Mouse (Mus musculus) G1E (cell line): Measurements from ENCODE around the gene Zkscan5. TPM values are rescaled to one million over a fixed set of nuclear protein-coding genes. Genes with fewer than 3 reads are reported as not detected.
A peak's percentile ranks its signal among the peaks of the same experiment; 100 is the strongest.

Experiments used
- ATAC-seq: 2 replicates; pipeline ENCODE4 v1.8.0; 2016; ENCODE audit warnings: mild to moderate bottlenecking; ENCODE audit not compliant: insufficient number of reproducible peaks, poor library complexity, low FRiP score, severe bottlenecking; ENCODE audit errors: extremely low read depth
- DNase-seq: peaks from one replicate; pipeline ENCODE4 v3.0.0; 2012; ENCODE audit warnings: low spot score
- H3K27me3 ChIP-seq: 2 replicates; pipeline ENCODE4 v1.6.1; 2012; ENCODE audit warnings: mild to moderate bottlenecking, low read length, inconsistent platforms; ENCODE audit not compliant: insufficient read depth
- H3K36me3 ChIP-seq: replicated peaks from 2 replicates; pipeline ENCODE3; 2012; ENCODE audit warnings: mild to moderate bottlenecking, inconsistent platforms
- H3K4me1 ChIP-seq: 2 replicates; pipeline ENCODE4 v1.6.1; 2012; ENCODE audit warnings: low read depth, low read length, inconsistent platforms, mixed read lengths; ENCODE audit not compliant: insufficient read depth
- H3K4me3 ChIP-seq: 2 replicates; pipeline ENCODE4 v1.5.1; 2012; ENCODE audit warnings: low read depth, mild to moderate bottlenecking, inconsistent platforms, low read length, moderate library complexity, mixed read lengths
- H3K9me3 ChIP-seq: replicated peaks from 2 replicates; pipeline ENCODE4 v1.6.1; 2012; ENCODE audit warnings: inconsistent platforms
- CTCF ChIP-seq: IDR thresholded peaks from 2 replicates; pipeline ENCODE4 v1.5.1; 2012; ENCODE audit warnings: low read depth, low read length, inconsistent platforms, mixed read lengths
- GATA1 ChIP-seq: IDR thresholded peaks from 2 replicates; pipeline ENCODE4 v1.6.1; 2012; ENCODE audit warnings: borderline replicate concordance, low read length, inconsistent platforms, mixed read lengths
- GATA2 ChIP-seq: IDR thresholded peaks from 2 replicates; pipeline ENCODE4 v1.6.1; 2012; ENCODE audit warnings: low read depth, low read length, inconsistent platforms, borderline replicate concordance
- POLR2AphosphoS5 ChIP-seq: IDR thresholded peaks from 2 replicates; pipeline ENCODE4 v1.6.1; 2012; ENCODE audit warnings: low read depth, low read length, inconsistent platforms; ENCODE audit not compliant: insufficient replicate concordance
- TAL1 ChIP-seq: conservative IDR thresholded peaks from 2 replicates; pipeline ENCODE4 v1.6.1; 2012; ENCODE audit warnings: low read depth, low read length, inconsistent platforms, mixed read lengths
- polyA plus RNA-seq: library from polyadenylated mRNA; stranded (reverse); fragments of >175 nt; gene quantifications from 2 replicates; pipeline ENCODE4 v1.2.3, GENCODE M21; 2012
- total RNA-seq, 2 experiments: library from RNA; stranded (forward) in 1 of 2; stranded (reverse) in 1 of 2; fragments of 200-1000 nt in 1 of 2; fragments of >200 nt in 1 of 2; fragmentation: Nextera tagmentation in 1 of 2; gene quantifications; 2 replicates each; pipeline ENCODE4 v1.2.3; 2014 to 2017

Zkscan5 gene
- total and polyA plus RNA-seq, 3 experiments, result 2.8 to 14.6 (median 9.2) TPM

GRCm38 (mm10) chr5:145231893-145232411 is 27.6 kb downstream of the Zkscan5 start:
- DNase-seq (no peak), ATAC-seq (no peak)
- Histone ChIP-seq H3K9me3 (no peaks in the 10 kb centered on the region), H3K27me3 (no peaks in the 10 kb centered on the region), H3K36me3 (peaks cover 40% of the 10 kb centered on the region), H3K4me3 (peak overlapping the region; percentile 98), H3K4me1 (peaks cover 46% of the 10 kb centered on the region)
- TF ChIP-seq CTCF (no peak), POLR2AphosphoS5 (no peak), GATA1 (no peak), TAL1 (no peak), GATA2 (no peak)

DNA sequence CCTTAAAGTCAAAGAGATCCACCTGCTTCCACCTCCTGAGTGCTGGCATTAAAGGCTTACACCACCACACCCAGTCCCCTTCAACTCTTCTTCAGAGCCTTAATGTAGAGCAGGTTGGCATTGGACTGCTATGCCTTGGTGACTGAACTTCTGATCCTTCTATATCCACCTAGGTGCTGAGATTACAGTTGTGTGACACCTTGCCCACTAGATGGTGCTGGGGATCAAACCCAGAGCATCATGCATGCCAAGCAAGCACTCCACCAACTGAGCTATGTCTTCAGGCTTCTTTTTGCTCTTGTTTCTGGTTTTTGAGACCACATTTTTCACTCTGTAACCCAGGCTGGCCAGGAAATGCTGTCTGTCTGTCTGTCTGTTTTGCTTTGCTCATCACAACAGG is 30.3 kb downstream of the Zkscan5 start:
- Histone ChIP-seq H3K4me3 (no peak overlapping the region), H3K9me3 (no peaks in the 10 kb centered on the region), H3K4me1 (peaks cover 41% of the 10 kb centered on the region), H3K36me3 (peaks cover 66% of the 10 kb centered on the region), H3K27me3 (no peaks in the 10 kb centered on the region)
- TF ChIP-seq GATA2, result no peak
- TF ChIP-seq POLR2AphosphoS5, result no peak
- no peak for TF ChIP-seq TAL1
- 0 out of 2 replicates have a peak, but pooled peaks have one; percentile 23 for TF ChIP-seq CTCF
- DNase-seq (no peak), ATAC-seq (no peak)

DNA sequence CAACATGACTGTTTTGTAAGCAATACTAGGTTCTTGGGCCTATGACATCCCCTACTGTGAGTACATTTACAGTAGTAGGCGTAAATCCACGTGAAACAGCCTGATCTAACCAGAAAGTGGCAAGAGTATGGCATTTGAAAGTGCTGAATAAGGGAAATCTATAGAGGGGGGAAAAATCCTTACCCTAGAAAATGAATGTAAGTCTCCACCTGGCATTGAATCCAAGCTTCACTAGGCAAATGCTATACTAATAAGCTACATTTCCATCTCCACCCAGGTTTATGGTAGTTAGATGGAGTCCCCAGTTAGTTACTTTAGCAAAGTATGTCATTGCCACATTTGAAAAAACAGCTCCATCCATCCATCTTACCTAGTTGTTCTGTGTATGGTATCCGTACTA is 45.2 kb downstream of the Zkscan5 start:
- Histone ChIP-seq H3K4me3 (no peak overlapping the region), H3K36me3 (peaks cover 79% of the 10 kb centered on the region), H3K27me3 (no peaks in the 10 kb centered on the region), H3K9me3 (no peaks in the 10 kb centered on the region), H3K4me1 (no peaks in the 10 kb centered on the region)
- ATAC-seq (no peak), DNase-seq (no peak)
- TF ChIP-seq GATA2, result no peak
- no peak for TF ChIP-seq POLR2AphosphoS5
- no peak for TF ChIP-seq TAL1
- TF ChIP-seq GATA1, result no peak
- no peak for TF ChIP-seq CTCF

Other genes starting within 250 kb of the Zkscan5 start
- 1.3 and 1.7 TPM in 2 replicates for gene Smurf1, start 238.7 kb upstream of the Zkscan5 start, total RNA-seq (2014; fragmentation: Nextera tagmentation)
- gene Smurf1, start 238.7 kb upstream of the Zkscan5 start, total RNA-seq (2017), result 1.9 and 4.1 TPM in 2 replicates
- gene Smurf1, start 238.7 kb upstream of the Zkscan5 start, polyA plus RNA-seq, result 2.0 and 2.1 TPM in 2 replicates
- gene Gm4871, start 171.8 kb upstream of the Zkscan5 start, total RNA-seq (2014; fragmentation: Nextera tagmentation), result not detected in 2 replicates
- not detected in 2 replicates for gene Gm4871, start 171.8 kb upstream of the Zkscan5 start, total RNA-seq (2017)
- not detected in 2 replicates for gene Gm4871, start 171.8 kb upstream of the Zkscan5 start, polyA plus RNA-seq
- not detected in 2 replicates for gene 1700018F24Rik, start 161.6 kb upstream of the Zkscan5 start, total RNA-seq (2014; fragmentation: Nextera tagmentation)
- not detected in 2 replicates for gene 1700018F24Rik, start 161.6 kb upstream of the Zkscan5 start, total RNA-seq (2017)
- not detected in 2 replicates for gene 1700018F24Rik, start 161.6 kb upstream of the Zkscan5 start, polyA plus RNA-seq
- 77.0 and 85.3 TPM in 2 replicates for gene Arpc1a, start 120.7 kb upstream of the Zkscan5 start, total RNA-seq (2014; fragmentation: Nextera tagmentation)
- 125 and 169 TPM in 2 replicates for gene Arpc1a, start 120.7 kb upstream of the Zkscan5 start, total RNA-seq (2017)
- 56.4 and 58.6 TPM in 2 replicates for gene Arpc1a, start 120.7 kb upstream of the Zkscan5 start, polyA plus RNA-seq
- not detected in 2 replicates for gene Kpna7, start 120.5 kb upstream of the Zkscan5 start, total RNA-seq (2014; fragmentation: Nextera tagmentation)
- gene Kpna7, start 120.5 kb upstream of the Zkscan5 start, total RNA-seq (2017), result not detected in 2 replicates
- gene Kpna7, start 120.5 kb upstream of the Zkscan5 start, polyA plus RNA-seq, result not detected in 2 replicates
- gene Arpc1b, start 90.3 kb upstream of the Zkscan5 start, total RNA-seq (2014; fragmentation: Nextera tagmentation), result 226 and 347 TPM in 2 replicates
- gene Arpc1b, start 90.3 kb upstream of the Zkscan5 start, total RNA-seq (2017), result 230 and 290 TPM in 2 replicates
- 2,252 and 2,780 TPM in 2 replicates for gene Arpc1b, start 90.3 kb upstream of the Zkscan5 start, polyA plus RNA-seq
- gene Pdap1, start 64.3 kb upstream of the Zkscan5 start, total RNA-seq (2014; fragmentation: Nextera tagmentation), result 95.0 and 112 TPM in 2 replicates
- gene Pdap1, start 64.3 kb upstream of the Zkscan5 start, total RNA-seq (2017), result 72.7 and 82.5 TPM in 2 replicates
- 173 and 217 TPM in 2 replicates for gene Pdap1, start 64.3 kb upstream of the Zkscan5 start, polyA plus RNA-seq
- 116 and 155 TPM in 2 replicates for gene Bud31, start 64.2 kb upstream of the Zkscan5 start, total RNA-seq (2014; fragmentation: Nextera tagmentation)
- gene Bud31, start 64.2 kb upstream of the Zkscan5 start, total RNA-seq (2017), result 287 and 292 TPM in 2 replicates
- gene Bud31, start 64.2 kb upstream of the Zkscan5 start, polyA plus RNA-seq, result 5.7 and 8.7 TPM in 2 replicates
- gene Ptcd1, start 37.5 kb upstream of the Zkscan5 start, total RNA-seq (2014; fragmentation: Nextera tagmentation), result 8.2 and 16.4 TPM in 2 replicates
- gene Ptcd1, start 37.5 kb upstream of the Zkscan5 start, total RNA-seq (2017), result 10.9 and 12.1 TPM in 2 replicates
- gene Ptcd1, start 37.5 kb upstream of the Zkscan5 start, polyA plus RNA-seq, result 17.1 and 18.4 TPM in 2 replicates
- gene Cpsf4, start 37.3 kb upstream of the Zkscan5 start, total RNA-seq (2014; fragmentation: Nextera tagmentation), result 44.3 and 55.4 TPM in 2 replicates
- gene Cpsf4, start 37.3 kb upstream of the Zkscan5 start, total RNA-seq (2017), result 67.6 and 71.2 TPM in 2 replicates
- gene Cpsf4, start 37.3 kb upstream of the Zkscan5 start, polyA plus RNA-seq, result 89.8 and 90.0 TPM in 2 replicates
- 133 and 170 TPM in 2 replicates for gene Atp5j2, start 12.5 kb upstream of the Zkscan5 start, total RNA-seq (2014; fragmentation: Nextera tagmentation)
- gene Atp5j2, start 12.5 kb upstream of the Zkscan5 start, total RNA-seq (2017), result 257 and 304 TPM in 2 replicates
- gene Atp5j2, start 12.5 kb upstream of the Zkscan5 start, polyA plus RNA-seq, result 21.5 and 61.1 TPM in 2 replicates
- gene Zkscan14, start 2.7 kb upstream of the Zkscan5 start, total RNA-seq (2014; fragmentation: Nextera tagmentation), result 9.6 and 9.9 TPM in 2 replicates
- gene Zkscan14, start 2.7 kb upstream of the Zkscan5 start, total RNA-seq (2017), result 21.3 and 22.2 TPM in 2 replicates
- 2.9 and 3.6 TPM in 2 replicates for gene Zkscan14, start 2.7 kb upstream of the Zkscan5 start, polyA plus RNA-seq
- gene Zfp655, start 27.2 kb downstream of the Zkscan5 start, total RNA-seq (2014; fragmentation: Nextera tagmentation), result 124 and 145 TPM in 2 replicates
- 92.8 and 101 TPM in 2 replicates for gene Zfp655, start 27.2 kb downstream of the Zkscan5 start, total RNA-seq (2017)
- gene Zfp655, start 27.2 kb downstream of the Zkscan5 start, polyA plus RNA-seq, result 25.1 and 32.6 TPM in 2 replicates
- gene Zscan25, start 75.9 kb downstream of the Zkscan5 start, total RNA-seq (2014; fragmentation: Nextera tagmentation), result 23.7 and 33.2 TPM in 2 replicates
- 9.2 and 10.0 TPM in 2 replicates for gene Zscan25, start 75.9 kb downstream of the Zkscan5 start, total RNA-seq (2017)
- 34.7 and 44.8 TPM in 2 replicates for gene Zscan25, start 75.9 kb downstream of the Zkscan5 start, polyA plus RNA-seq
- not detected in 2 replicates for gene Cyp3a57, start 140.7 kb downstream of the Zkscan5 start, total RNA-seq (2014; fragmentation: Nextera tagmentation)
- gene Cyp3a57, start 140.7 kb downstream of the Zkscan5 start, total RNA-seq (2017), result 0.23 TPM in 1 of 2 replicates, not detected in the other
- gene Cyp3a57, start 140.7 kb downstream of the Zkscan5 start, polyA plus RNA-seq, result not detected in 2 replicates